Mouse (Mus musculus) mouse trophoblast stem cell (cell line): ENCODE data around the gene Col6a1.

Experiments used
- in situ Hi-C, 2 experiments: fragments of 300-500 bp; cut with MseI, MboI; formaldehyde crosslinking; loops; 2 replicates in 1 of 2; 3 replicates in 1 of 2; pipeline ENCODE4 v1.15.1; 2025

Col6a1 gene

GRCm38 (mm10) chr10:76726866-76727265 lies 898 bp upstream of the Col6a1 start:
- in situ Hi-C loops: loop anchor here in 1 of 2 experiments (25.0 kb wide), 2 partner anchors 165 to 415 kb away; partner anchors contain the start of gene Spatc1l

- in situ Hi-C loops: loop anchor here in 1 of 2 experiments (25.0 kb wide), 2 partner anchors 163 to 413 kb away; partner anchors contain the start of gene Spatc1l
Measured at GRCm38 (mm10) chr10:76725097-76725496, 871 bp downstream of the Col6a1 start.

- in situ Hi-C loops: no loop called here
Measured at GRCm38 (mm10) chr10:76724231-76724736, 1.7 kb downstream of the Col6a1 start.

- in situ Hi-C loops: no loop called here
Measured at GRCm38 (mm10) chr10:76722751-76723450, 3.1 kb downstream of the Col6a1 start.

GRCm38 (mm10) chr10:76721746-76722145 lies 4.2 kb downstream of the Col6a1 start:
- in situ Hi-C loops: no loop called here

GRCm38 (mm10) chr10:76721216-76721615 lies 4.8 kb downstream of the Col6a1 start:
- in situ Hi-C loops: no loop called here

GRCm38 (mm10) chr10:76717631-76718030 lies 8.3 kb downstream of the Col6a1 start:
- in situ Hi-C loops: no loop called here

- in situ Hi-C loops: no loop called here
Measured at GRCm38 (mm10) chr10:76717026-76717425, 8.9 kb downstream of the Col6a1 start.

- in situ Hi-C loops: no loop called here
Measured at GRCm38 (mm10) chr10:76714303-76714702, 11.7 kb downstream of the Col6a1 start.

- in situ Hi-C loops: no loop called here
Measured at GRCm38 (mm10) chr10:76712500-76712899, 13.5 kb downstream of the Col6a1 start.

- in situ Hi-C loops: no loop called here
Measured at GRCm38 (mm10) chr10:76711331-76711730, 14.6 kb downstream of the Col6a1 start.

GRCm38 (mm10) chr10:76708465-76708864 lies 17.5 kb downstream of the Col6a1 start:
- in situ Hi-C loops: no loop called here

GRCm38 (mm10) chr10:76707584-76707983 lies 18.4 kb downstream of the Col6a1 start:
- in situ Hi-C loops: no loop called here

- in situ Hi-C loops: no loop called here
Measured at GRCm38 (mm10) chr10:76707001-76707400, 19.0 kb downstream of the Col6a1 start.

GRCm38 (mm10) chr10:76704358-76704757 lies 21.6 kb downstream of the Col6a1 start:
- in situ Hi-C loops: no loop called here

- in situ Hi-C loops: no loop called here
Measured at GRCm38 (mm10) chr10:76701446-76701845, 24.5 kb downstream of the Col6a1 start.

GRCm38 (mm10) chr10:76699816-76700215 lies 26.2 kb downstream of the Col6a1 start:
- in situ Hi-C loops: no loop called here

- in situ Hi-C loops: no loop called here
Measured at GRCm38 (mm10) chr10:76695283-76695885, 30.6 kb downstream of the Col6a1 start.

- in situ Hi-C loops: no loop called here
Measured at GRCm38 (mm10) chr10:76694765-76695164, 31.2 kb downstream of the Col6a1 start.

- in situ Hi-C loops: no loop called here
Measured at GRCm38 (mm10) chr10:76693446-76693845, 32.5 kb downstream of the Col6a1 start.

GRCm38 (mm10) chr10:76685451-76686017 lies 40.4 kb downstream of the Col6a1 start:
- in situ Hi-C loops: no loop called here

- in situ Hi-C loops: no loop called here
Measured at GRCm38 (mm10) chr10:76683977-76684376, 42.0 kb downstream of the Col6a1 start.

GRCm38 (mm10) chr10:76683461-76683860 lies 42.5 kb downstream of the Col6a1 start:
- in situ Hi-C loops: no loop called here
